Mouse (Mus musculus) lung, postnatal 0 days (tissue): ENCODE measurements around the gene Ptprs. TPM values are rescaled to one million over a fixed set of nuclear protein-coding genes. Genes with fewer than 3 reads are reported as not detected.
A peak's percentile ranks its signal among the peaks of the same experiment; 100 is the strongest.

Experiments
- ATAC-seq: fragments of 200-750 bp; cut with Nextera tagmentation; 2 replicates; pipeline ENCODE4 v1.8.0; 2017; ENCODE audit warnings: moderate library complexity
- DNase-seq: peaks from one replicate; pipeline ENCODE4 v3.0.0-alpha.2; 2016; ENCODE audit warnings: low spot score
- H3K27ac ChIP-seq: fragments of 300-500 bp; sonication (generic); 2 replicates; pipeline ENCODE4 v1.5.1; 2014; ENCODE audit warnings: antibody characterized with exemption, mild to moderate bottlenecking, low read length, mixed read lengths
- H3K27me3 ChIP-seq: fragments of 300-500 bp; sonication (generic); replicated peaks from 2 replicates; pipeline ENCODE4 v1.6.1; 2014; ENCODE audit warnings: low read length, mixed read lengths; ENCODE audit not compliant: insufficient read depth
- H3K36me3 ChIP-seq: fragments of 300-500 bp; sonication (generic); 2 replicates; pipeline ENCODE4 v1.6.1; 2014; ENCODE audit warnings: low read length, mixed read lengths; ENCODE audit not compliant: insufficient read depth
- H3K4me1 ChIP-seq: fragments of 300-500 bp; sonication (generic); 2 replicates; pipeline ENCODE4 v1.6.1; 2014; ENCODE audit warnings: antibody characterized with exemption, low read depth, low read length, mixed read lengths; ENCODE audit not compliant: insufficient read depth
- H3K4me2 ChIP-seq: fragments of 300-500 bp; sonication (generic); replicated peaks from 2 replicates; pipeline ENCODE4 v1.6.1; 2014; ENCODE audit warnings: low read depth, mild to moderate bottlenecking, low read length, moderate library complexity, mixed read lengths
- H3K4me3 ChIP-seq: fragments of 300-500 bp; sonication (generic); 2 replicates; pipeline ENCODE4 v1.5.1; 2014; ENCODE audit warnings: low read depth, low read length
- H3K9ac ChIP-seq: fragments of 300-500 bp; sonication (generic); replicated peaks from 2 replicates; pipeline ENCODE4 v1.6.1; 2014; ENCODE audit warnings: low read depth, mild to moderate bottlenecking
- H3K9me3 ChIP-seq: fragments of 300-500 bp; sonication (generic); 2 replicates; pipeline ENCODE4 v1.6.1; 2016; ENCODE audit warnings: low read length, mixed read lengths
- CTCF ChIP-seq: IDR thresholded peaks from 2 replicates; pipeline ENCODE4 v1.5.1; 2016; ENCODE audit warnings: antibody characterized with exemption, mild to moderate bottlenecking
- EP300 ChIP-seq: IDR thresholded peaks from 2 replicates; pipeline ENCODE4 v1.6.1; 2016; ENCODE audit warnings: antibody characterized with exemption, mild to moderate bottlenecking, control low read depth
- WGBS: fragments of 180-500 bp; shearing (Covaris S2); extraction: QIAGEN DNeasy Blood & Tissue Kit; methylation state at CpG from one replicate; pipeline ENCODE4 v1.1.7; 2014; 5-methylcytosine and 5-hydroxymethylcytosine counted together
- polyA plus RNA-seq: library from polyadenylated mRNA; unstranded; fragments of >200 nt; fragmentation: Nextera tagmentation; extraction: Ambion mirVana; gene quantifications from 2 replicates; pipeline ENCODE4 v1.2.1, GENCODE M21; 2015

The Ptprs gene
- polyA plus RNA-seq, 1 experiment from 2014 or later, result 25.6 TPM

- TF ChIP-seq CTCF (no peak), EP300 (no peak)
- H3K4me3 ChIP-seq, result no peak overlapping the region
- no peak overlapping the region for H3K4me2 ChIP-seq
- ATAC-seq (peak; percentile 42), DNase-seq (no peak)
- H3K9ac ChIP-seq, result no peak overlapping the region
- no peaks in the 10 kb centered on the region for H3K4me1 ChIP-seq
- no peaks in the 10 kb centered on the region for H3K27me3 ChIP-seq
- no peak overlapping the region for H3K27ac ChIP-seq
- no peaks in the 10 kb centered on the region for H3K9me3 ChIP-seq
- WGBS, result 70% methylated on average over 5 of the region's 5 CpGs
- peaks cover 10% of the 10 kb centered on the region; the same call in 1 of the 2 replicates for H3K36me3 ChIP-seq
Measured at GRCm38 (mm10) chr17:56443341-56443795, 32.9 kb downstream of the Ptprs start.

- no peaks in the 10 kb centered on the region for H3K27me3 ChIP-seq
- no peak overlapping the region for H3K4me3 ChIP-seq
- WGBS, result 80% methylated on average over 6 of the region's 6 CpGs
- DNase-seq, result no peak
- H3K27ac ChIP-seq, result no peak overlapping the region
- H3K4me1 ChIP-seq, result no peaks in the 10 kb centered on the region
- TF ChIP-seq CTCF, result no peak
- H3K36me3 ChIP-seq, result no peaks in the 10 kb centered on the region
- no peak overlapping the region for H3K4me2 ChIP-seq
- no peak for ATAC-seq
- H3K9me3 ChIP-seq, result no peaks in the 10 kb centered on the region
- no peak overlapping the region for H3K9ac ChIP-seq
Measured at GRCm38 (mm10) chr17:56442316-56442715, 34.0 kb downstream of the Ptprs start.

GRCm38 (mm10) chr17:56439731-56440460 lies 36.4 kb downstream of the Ptprs start:
- no peak for ATAC-seq
- TF ChIP-seq CTCF, result no peak
- TF ChIP-seq EP300, result no peak
- WGBS, result 81% methylated on average over 15 of the region's 15 CpGs
- Histone ChIP-seq H3K4me3 (no peak overlapping the region), H3K9ac (no peak overlapping the region), H3K27ac (no peak overlapping the region), H3K4me2 (no peak overlapping the region), H3K4me1 (no peaks in the 10 kb centered on the region), H3K27me3 (no peaks in the 10 kb centered on the region), H3K36me3 (no peaks in the 10 kb centered on the region), H3K9me3 (no peaks in the 10 kb centered on the region)
- DNase-seq, result no peak

- peaks cover 3% of the 10 kb centered on the region; the same call in 1 of the 2 replicates for H3K36me3 ChIP-seq
- H3K27ac ChIP-seq, result no peak overlapping the region
- H3K4me1 ChIP-seq, result no peaks in the 10 kb centered on the region
- H3K9ac ChIP-seq, result no peak overlapping the region
- no peak overlapping the region for H3K4me2 ChIP-seq
- no peak overlapping the region for H3K4me3 ChIP-seq
- WGBS, result 66% methylated on average over 3 of the region's 3 CpGs
- no peak for DNase-seq
- no peak for TF ChIP-seq EP300
- no peak for TF ChIP-seq CTCF
- H3K27me3 ChIP-seq, result no peaks in the 10 kb centered on the region
- no peak for ATAC-seq
- H3K9me3 ChIP-seq, result no peaks in the 10 kb centered on the region
Measured at GRCm38 (mm10) chr17:56431582-56431981, 44.7 kb downstream of the Ptprs start.

GRCm38 (mm10) chr17:56427857-56428256 lies 48.4 kb downstream of the Ptprs start:
- H3K27me3 ChIP-seq, result no peaks in the 10 kb centered on the region
- TF ChIP-seq CTCF, result no peak
- no peak for TF ChIP-seq EP300
- no peak overlapping the region for H3K4me2 ChIP-seq
- H3K9ac ChIP-seq, result no peak overlapping the region
- 81% methylated on average over 25 of the region's 28 CpGs for WGBS
- H3K4me3 ChIP-seq, result no peak overlapping the region
- ATAC-seq (no peak), DNase-seq (no peak)
- H3K27ac ChIP-seq, result no peak overlapping the region
- peaks cover 4% of the 10 kb centered on the region; the same call in 1 of the 2 replicates for H3K4me1 ChIP-seq
- peaks cover 8% of the 10 kb centered on the region; the same call in 1 of the 2 replicates for H3K36me3 ChIP-seq
- H3K9me3 ChIP-seq, result no peaks in the 10 kb centered on the region

- no peak overlapping the region for H3K27ac ChIP-seq
- no peak for DNase-seq
- 49% methylated on average over 3 of the region's 3 CpGs for WGBS
- H3K4me3 ChIP-seq, result peak overlapping the region; percentile 44; the same call in 1 of the 2 replicates
- TF ChIP-seq EP300 (no peak), CTCF (no peak)
- H3K9ac ChIP-seq, result no peak overlapping the region
- peaks cover 4% of the 10 kb centered on the region; the same call in 1 of the 2 replicates for H3K4me1 ChIP-seq
- H3K27me3 ChIP-seq, result no peaks in the 10 kb centered on the region
- ATAC-seq, result no peak
- peaks cover 8% of the 10 kb centered on the region; the same call in 1 of the 2 replicates for H3K36me3 ChIP-seq
- H3K4me2 ChIP-seq, result peak overlapping the region; percentile 77
- H3K9me3 ChIP-seq, result no peaks in the 10 kb centered on the region
Measured at GRCm38 (mm10) chr17:56425941-56426340, 50.3 kb downstream of the Ptprs start.
